Mouse (Mus musculus): Measurements from ENCODE around the gene Miga2. TPM values are rescaled to one million over a fixed set of nuclear protein-coding genes. Genes with fewer than 3 reads are reported as not detected.

Gene Miga2
- polyA plus RNA-seq, 1 experiment from 2014 or later, result 16.8 TPM

GRCm38 (mm10) chr2:30396246-30396645 is 32.2 kb downstream of the Miga2 start:
- no peak overlapping the region for H3K4me3 ChIP-seq (ENCODE audit: low read depth, low read length)
- no peaks in the 10 kb centered on the region for H3K27me3 ChIP-seq (ENCODE audit: control insufficient read depth, insufficient read depth, low read length)
- DNase-seq (ENCODE audit: low spot score), result peak; percentile 68
- H3K36me3 ChIP-seq (ENCODE audit: control insufficient read depth, insufficient read depth, low read length), result peaks cover 13% of the 10 kb centered on the region; the same call in 1 of the 2 replicates
- WGBS, result 65% methylated on average over 7 of the region's 7 CpGs
- H3K27ac ChIP-seq (replicated peaks), result peak overlapping the region; percentile 56
- TF ChIP-seq EP300 (optimal IDR thresholded peaks at IDR 0.05) (no peak), CTCF (IDR thresholded peaks at IDR 0.05; ENCODE audit: low read depth) (peak; percentile 24; the same call in 1 of the 2 replicates)
- ATAC-seq (ENCODE audit: low FRiP score, low TSS enrichment), result no peak
- no peak overlapping the region for H3K4me2 ChIP-seq (replicated peaks; ENCODE audit: low read depth)
- peaks cover 4% of the 10 kb centered on the region; the same call in 1 of the 2 replicates for H3K4me1 ChIP-seq (replicated peaks; ENCODE audit: control insufficient read depth, insufficient read depth)
- H3K9me3 ChIP-seq (ENCODE audit: control insufficient read depth, low read length), result no peaks in the 10 kb centered on the region
- 0 out of 2 replicates have a peak overlapping the region, but pooled peaks have one; percentile 35 for H3K9ac ChIP-seq (ENCODE audit: low read length)

DNA sequence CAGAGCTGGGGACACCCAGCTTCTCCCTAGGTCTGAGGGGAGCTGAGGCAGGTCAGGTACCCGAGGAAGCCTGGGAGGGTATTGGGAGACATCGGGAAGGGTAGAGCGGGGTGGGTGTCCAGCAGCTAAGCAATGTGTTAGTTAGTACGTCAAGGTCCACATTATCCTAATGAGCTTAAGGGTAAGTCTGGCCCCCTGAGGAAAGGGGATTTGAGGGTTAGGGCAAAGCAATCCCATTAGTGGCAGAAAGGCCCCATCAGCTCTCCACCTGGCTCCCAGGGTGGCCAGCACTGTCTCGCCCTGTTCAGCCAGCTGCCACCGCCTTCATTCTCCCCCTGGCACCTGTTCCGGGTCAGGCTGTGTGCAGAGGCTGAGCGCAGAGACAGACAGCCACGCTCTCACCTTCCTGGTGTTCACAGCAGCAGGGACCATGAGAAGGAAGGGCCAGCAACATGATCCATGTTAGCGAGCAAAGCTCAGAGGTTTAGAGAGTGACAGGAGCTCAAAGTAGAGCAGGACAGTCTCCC is 34.0 kb downstream of the Miga2 start:
- WGBS, result 84% methylated on average over 10 of the region's 10 CpGs
- H3K4me3 ChIP-seq (ENCODE audit: low read depth, low read length), result no peak overlapping the region

DNA sequence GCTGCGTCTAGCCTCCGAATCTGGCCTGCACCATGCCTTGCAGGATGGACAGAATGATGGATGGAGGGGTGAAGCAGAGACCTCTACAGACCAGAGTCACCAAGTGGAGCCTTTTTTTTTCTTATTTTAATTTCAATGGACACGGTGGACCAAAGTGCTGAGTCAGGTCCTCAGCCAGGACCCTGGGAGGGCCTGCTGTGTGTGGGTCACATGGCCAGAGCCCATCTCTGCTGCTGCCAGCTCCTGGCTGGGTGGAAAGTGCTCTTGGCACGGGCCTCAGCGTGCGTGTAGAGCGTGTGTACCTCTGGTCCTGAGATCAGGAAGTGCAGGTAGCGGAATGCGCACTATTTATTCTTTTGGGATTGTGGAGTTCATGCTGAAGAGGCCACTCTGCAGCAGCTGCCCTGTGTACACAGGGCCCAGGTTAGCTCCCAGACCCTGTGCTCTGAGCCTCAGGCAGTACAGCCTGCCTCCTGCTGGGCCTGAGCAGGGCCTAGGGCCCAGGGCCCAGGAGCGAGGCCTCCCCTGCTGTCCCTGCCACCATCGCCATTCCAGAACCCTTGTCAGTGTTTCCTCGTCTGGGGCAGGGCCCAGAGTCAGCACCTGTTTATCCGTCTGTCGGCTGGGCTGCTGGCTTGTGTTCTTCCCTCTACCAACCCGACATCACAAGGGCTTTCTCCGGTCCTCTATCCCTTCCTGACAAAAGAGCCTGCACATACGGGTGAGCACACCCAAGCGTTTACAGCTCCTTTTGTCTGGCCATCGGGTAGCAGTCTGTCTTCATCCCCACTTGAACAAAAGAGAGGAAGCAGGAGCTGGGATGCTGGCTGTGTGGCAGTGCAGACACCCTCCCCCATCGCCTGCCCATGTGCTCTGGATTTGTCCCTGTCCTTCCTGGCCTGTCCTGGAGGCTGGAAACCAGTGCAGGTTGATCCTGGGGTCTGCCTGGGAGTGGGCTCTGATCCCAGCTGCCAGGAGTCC is 35.4 kb downstream of the Miga2 start:
- Histone ChIP-seq H3K4me1 (replicated peaks; ENCODE audit: control insufficient read depth, insufficient read depth) (no peaks in the 10 kb centered on the region), H3K27me3 (ENCODE audit: control insufficient read depth, insufficient read depth, low read length) (no peaks in the 10 kb centered on the region), H3K27ac (replicated peaks) (0 out of 2 replicates have a peak overlapping the region, but pooled peaks have one; percentile 36), H3K9me3 (ENCODE audit: control insufficient read depth, low read length) (no peaks in the 10 kb centered on the region), H3K4me3 (ENCODE audit: low read depth, low read length) (no peak overlapping the region), H3K4me2 (replicated peaks; ENCODE audit: low read depth) (no peak overlapping the region), H3K36me3 (ENCODE audit: control insufficient read depth, insufficient read depth, low read length) (peaks cover 17% of the 10 kb centered on the region), H3K9ac (ENCODE audit: low read length) (no peak overlapping the region; the same call in 1 of the 2 replicates)
- no peak for DNase-seq (ENCODE audit: low spot score)
- peak; percentile 45; the same call in 1 of the 2 replicates for ATAC-seq (ENCODE audit: low FRiP score, low TSS enrichment)
- no peak for TF ChIP-seq EP300 (optimal IDR thresholded peaks at IDR 0.05)
- TF ChIP-seq CTCF (IDR thresholded peaks at IDR 0.05; ENCODE audit: low read depth), result peak; percentile 16; the same call in 1 of the 2 replicates
- WGBS, result 54% methylated on average over 20 of the region's 20 CpGs

More for the DNA sequence above, 34.0 kb downstream of the Miga2 start:
- Histone ChIP-seq H3K27ac (replicated peaks) (no peak overlapping the region), H3K36me3 (ENCODE audit: control insufficient read depth, insufficient read depth, low read length) (peaks cover 14% of the 10 kb centered on the region), H3K9ac (ENCODE audit: low read length) (no peak overlapping the region), H3K4me1 (replicated peaks; ENCODE audit: control insufficient read depth, insufficient read depth) (peaks cover 4% of the 10 kb centered on the region; the same call in 1 of the 2 replicates), H3K4me2 (replicated peaks; ENCODE audit: low read depth) (no peak overlapping the region), H3K9me3 (ENCODE audit: control insufficient read depth, low read length) (no peaks in the 10 kb centered on the region), H3K27me3 (ENCODE audit: control insufficient read depth, insufficient read depth, low read length) (no peaks in the 10 kb centered on the region)
- TF ChIP-seq CTCF (IDR thresholded peaks at IDR 0.05; ENCODE audit: low read depth) (no peak), EP300 (optimal IDR thresholded peaks at IDR 0.05) (no peak)
- DNase-seq (ENCODE audit: low spot score) (no peak), ATAC-seq (ENCODE audit: low FRiP score, low TSS enrichment) (no peak)

DNA sequence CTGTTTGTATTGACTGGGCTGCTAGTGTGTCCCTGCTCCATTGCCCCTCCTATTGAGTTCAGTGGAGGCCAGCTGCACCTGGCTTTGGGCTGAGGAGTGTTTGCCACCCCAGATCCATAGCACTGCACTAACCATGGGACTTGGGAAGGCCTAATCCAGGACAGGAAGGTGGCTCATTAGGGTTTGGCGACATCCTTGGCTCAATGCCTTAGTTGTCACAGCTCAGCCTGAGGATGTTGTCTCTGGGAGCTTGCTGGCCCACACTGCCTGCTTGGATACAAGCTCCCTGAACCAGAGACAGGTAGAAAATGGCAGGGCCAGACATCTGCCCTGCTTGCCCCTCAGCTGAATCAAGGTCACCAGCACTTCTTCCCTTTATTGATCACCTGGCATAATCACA is 37.5 kb downstream of the Miga2 start:
- Histone ChIP-seq H3K4me3 (ENCODE audit: low read depth, low read length) (no peak overlapping the region), H3K27me3 (ENCODE audit: control insufficient read depth, insufficient read depth, low read length) (no peaks in the 10 kb centered on the region), H3K4me2 (replicated peaks; ENCODE audit: low read depth) (no peak overlapping the region), H3K27ac (replicated peaks) (no peak overlapping the region), H3K9ac (ENCODE audit: low read length) (no peak overlapping the region), H3K4me1 (replicated peaks; ENCODE audit: control insufficient read depth, insufficient read depth) (no peaks in the 10 kb centered on the region), H3K36me3 (ENCODE audit: control insufficient read depth, insufficient read depth, low read length) (peaks cover 21% of the 10 kb centered on the region), H3K9me3 (ENCODE audit: control insufficient read depth, low read length) (no peaks in the 10 kb centered on the region)
- ATAC-seq (ENCODE audit: low FRiP score, low TSS enrichment) (no peak), DNase-seq (ENCODE audit: low spot score) (no peak)
- TF ChIP-seq EP300 (optimal IDR thresholded peaks at IDR 0.05) (no peak), CTCF (IDR thresholded peaks at IDR 0.05; ENCODE audit: low read depth) (no peak)
- WGBS, result 88% methylated on average over 1 of the region's 1 CpGs

DNA sequence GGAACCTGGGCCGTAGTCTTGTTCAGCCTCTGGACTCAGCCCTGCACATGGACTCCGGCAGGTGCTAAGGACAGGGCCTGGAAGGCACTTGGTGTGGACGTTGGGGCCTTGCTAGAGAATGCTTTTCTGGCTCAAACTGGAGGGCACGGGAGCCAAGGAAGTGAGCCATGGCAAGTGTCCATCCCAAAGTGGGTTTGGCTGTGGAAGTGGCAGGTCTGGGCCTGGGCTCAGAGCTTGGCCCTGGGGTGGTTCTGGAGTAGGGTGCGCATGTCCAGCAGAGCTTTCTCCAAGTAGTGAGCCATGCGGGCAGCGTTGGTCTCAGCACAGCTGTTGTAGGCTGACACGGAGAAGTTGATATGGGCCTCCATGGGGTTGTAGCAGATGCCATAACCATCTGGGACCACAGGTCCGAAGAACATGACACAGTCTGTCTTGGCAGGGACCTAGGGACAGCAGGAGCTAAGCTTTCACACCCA is 38.4 kb downstream of the Miga2 start:
- Histone ChIP-seq H3K4me3 (ENCODE audit: low read depth, low read length) (no peak overlapping the region), H3K9me3 (ENCODE audit: control insufficient read depth, low read length) (no peaks in the 10 kb centered on the region), H3K4me1 (replicated peaks; ENCODE audit: control insufficient read depth, insufficient read depth) (no peaks in the 10 kb centered on the region), H3K27ac (replicated peaks) (no peak overlapping the region), H3K4me2 (replicated peaks; ENCODE audit: low read depth) (no peak overlapping the region), H3K27me3 (ENCODE audit: control insufficient read depth, insufficient read depth, low read length) (no peaks in the 10 kb centered on the region), H3K9ac (ENCODE audit: low read length) (no peak overlapping the region), H3K36me3 (ENCODE audit: control insufficient read depth, insufficient read depth, low read length) (peaks cover 17% of the 10 kb centered on the region)
- no peak for ATAC-seq (ENCODE audit: low FRiP score, low TSS enrichment)
- DNase-seq (ENCODE audit: low spot score), result no peak
- no peak for TF ChIP-seq EP300 (optimal IDR thresholded peaks at IDR 0.05)
- TF ChIP-seq CTCF (IDR thresholded peaks at IDR 0.05; ENCODE audit: low read depth), result no peak
- WGBS, result 88% methylated on average over 9 of the region's 9 CpGs

Measured in stomach, postnatal 0 days (tissue).